Mouse (Mus musculus): ENCODE results near the gene Gm11627. TPM values are rescaled to one million over a fixed set of nuclear protein-coding genes. Genes with fewer than 3 reads are reported as not detected.
"Not testable (repeated sequence)": the region's sequence is repeated elsewhere in the genome, so short reads cannot be mapped to it uniquely, and the experiment has no call there.

The Gm11627 gene
- polyA plus RNA-seq, 1 experiment from 2014 or later = 4.3 TPM

GRCm38 (mm10) chr11:102608691-102609090 is 29.4 kb upstream of the Gm11627 start:
- WGBS = 23% methylated on average over 4 of the region's 4 CpGs
- ATAC-seq (ENCODE audit: low FRiP score) = no peak
- peak overlapping the region; percentile 94; the same call in 1 of the 2 replicates for H3K9ac ChIP-seq
- H3K9me3 ChIP-seq (replicated peaks) = no peaks in the 10 kb centered on the region
- peak overlapping the region; percentile 41; the same call in 1 of the 2 replicates for H3K27ac ChIP-seq
- peak overlapping the region; percentile 79 for H3K4me2 ChIP-seq (replicated peaks)
- H3K27me3 ChIP-seq = peaks cover 10% of the 10 kb centered on the region
- no peaks in the 10 kb centered on the region for H3K36me3 ChIP-seq
- H3K4me3 ChIP-seq = peak overlapping the region; percentile 73
- peaks cover 50% of the 10 kb centered on the region for H3K4me1 ChIP-seq

GRCm38 (mm10) chr11:102607686-102608548 is 28.7 kb upstream of the Gm11627 start:
- peaks cover 52% of the 10 kb centered on the region for H3K4me1 ChIP-seq
- peak overlapping the region; percentile 79 for H3K4me2 ChIP-seq (replicated peaks)
- H3K9ac ChIP-seq = peak overlapping the region; percentile 94
- peaks cover 10% of the 10 kb centered on the region for H3K27me3 ChIP-seq
- H3K9me3 ChIP-seq (replicated peaks) = no peaks in the 10 kb centered on the region
- WGBS = 5% methylated on average over 10 of the region's 10 CpGs
- H3K4me3 ChIP-seq = peak overlapping the region; percentile 73
- peak overlapping the region; percentile 60; the same call in 1 of the 2 replicates for H3K27ac ChIP-seq
- H3K36me3 ChIP-seq = no peaks in the 10 kb centered on the region
- ATAC-seq (ENCODE audit: low FRiP score) = no peak

- Histone ChIP-seq H3K9ac (peak overlapping the region; percentile 94), H3K4me2 (replicated peaks) (peak overlapping the region; percentile 79), H3K27ac (peak overlapping the region; percentile 60), H3K4me3 (peak overlapping the region; percentile 73), H3K27me3 (peaks cover 10% of the 10 kb centered on the region), H3K4me1 (peaks cover 56% of the 10 kb centered on the region)
- 3% methylated on average over 12 of the region's 12 CpGs for WGBS
- ATAC-seq (ENCODE audit: low FRiP score); H3K36me3 ChIP-seq; H3K9me3 ChIP-seq (replicated peaks): not testable (repeated sequence)
Observed at GRCm38 (mm10) chr11:102607201-102607600, 27.9 kb upstream of the Gm11627 start.

- Histone ChIP-seq H3K4me1 (peaks cover 56% of the 10 kb centered on the region), H3K4me3 (peak overlapping the region; percentile 73), H3K9me3 (replicated peaks) (no peaks in the 10 kb centered on the region), H3K36me3 (no peaks in the 10 kb centered on the region), H3K27me3 (peaks cover 8% of the 10 kb centered on the region), H3K4me2 (replicated peaks) (peak overlapping the region; percentile 79), H3K27ac (peak overlapping the region; percentile 60), H3K9ac (peak overlapping the region; percentile 94)
- under 1% methylated on average over 12 of the region's 12 CpGs for WGBS
- no peak for ATAC-seq (ENCODE audit: low FRiP score)
Observed at GRCm38 (mm10) chr11:102606751-102607171, 27.5 kb upstream of the Gm11627 start.

GRCm38 (mm10) chr11:102605553-102606416 is 26.5 kb upstream of the Gm11627 start:
- Histone ChIP-seq H3K4me2 (replicated peaks) (peak overlapping the region; percentile 79), H3K4me3 (peak overlapping the region; percentile 73), H3K36me3 (no peaks in the 10 kb centered on the region), H3K27ac (peak overlapping the region; percentile 97), H3K4me1 (peaks cover 50% of the 10 kb centered on the region), H3K9me3 (replicated peaks) (no peaks in the 10 kb centered on the region), H3K27me3 (peaks cover 5% of the 10 kb centered on the region; the same call in 1 of the 2 replicates), H3K9ac (peak overlapping the region; percentile 94)
- WGBS = 1% methylated on average over 62 of the region's 62 CpGs
- no peak for ATAC-seq (ENCODE audit: low FRiP score)

- H3K4me3 ChIP-seq = peak overlapping the region; percentile 73
- H3K27me3 ChIP-seq = peaks cover 5% of the 10 kb centered on the region; the same call in 1 of the 2 replicates
- H3K36me3 ChIP-seq = no peaks in the 10 kb centered on the region
- under 1% methylated on average over 72 of the region's 74 CpGs for WGBS
- H3K4me2 ChIP-seq (replicated peaks) = peak overlapping the region; percentile 79
- peak; percentile 46 for ATAC-seq (ENCODE audit: low FRiP score)
- no peaks in the 10 kb centered on the region for H3K9me3 ChIP-seq (replicated peaks)
- H3K4me1 ChIP-seq = peaks cover 42% of the 10 kb centered on the region
- H3K9ac ChIP-seq = peak overlapping the region; percentile 94
- H3K27ac ChIP-seq = peak overlapping the region; percentile 97
Observed at GRCm38 (mm10) chr11:102604777-102605552, 25.7 kb upstream of the Gm11627 start.

- Histone ChIP-seq H3K36me3 (no peaks in the 10 kb centered on the region), H3K27ac (peak within 1 kb of the TSS; percentile 97), H3K9me3 (replicated peaks) (no peaks in the 10 kb centered on the region), H3K4me1 (peaks cover 33% of the 10 kb centered on the region), H3K9ac (peak within 1 kb of the TSS; percentile 94), H3K27me3 (peaks cover 5% of the 10 kb centered on the region; the same call in 1 of the 2 replicates), H3K4me2 (replicated peaks) (peak within 1 kb of the TSS; percentile 79), H3K4me3 (peak within 1 kb of the TSS; percentile 73)
- peak; percentile 92 for ATAC-seq (ENCODE audit: low FRiP score)
- WGBS = under 1% methylated on average over 31 of the region's 31 CpGs
Observed at GRCm38 (mm10) chr11:102604010-102604584, 24.8 kb upstream of the Gm11627 start, which contains the start of gene Fzd2. TSS of gene Fzd2 (plus strand) at chr11:102604396.

- Histone ChIP-seq H3K4me2 (replicated peaks) (peak overlapping the region; percentile 79), H3K27me3 (peaks cover 5% of the 10 kb centered on the region; the same call in 1 of the 2 replicates), H3K4me1 (peaks cover 27% of the 10 kb centered on the region), H3K9ac (peak overlapping the region; percentile 57), H3K36me3 (no peaks in the 10 kb centered on the region), H3K9me3 (replicated peaks) (no peaks in the 10 kb centered on the region), H3K4me3 (peak overlapping the region; percentile 73), H3K27ac (peak overlapping the region; percentile 97)
- ATAC-seq (ENCODE audit: low FRiP score) = peak; percentile 76
- 0% methylated on average over 10 of the region's 10 CpGs for WGBS
Observed at GRCm38 (mm10) chr11:102603496-102603850, 24.2 kb upstream of the Gm11627 start.

GRCm38 (mm10) chr11:102602816-102603495 is 23.7 kb upstream of the Gm11627 start:
- Histone ChIP-seq H3K9ac (peak overlapping the region; percentile 57), H3K36me3 (no peaks in the 10 kb centered on the region), H3K27ac (peak overlapping the region; percentile 97), H3K4me1 (peaks cover 22% of the 10 kb centered on the region), H3K9me3 (replicated peaks) (no peaks in the 10 kb centered on the region), H3K27me3 (peaks cover 5% of the 10 kb centered on the region; the same call in 1 of the 2 replicates), H3K4me2 (replicated peaks) (peak overlapping the region; percentile 79), H3K4me3 (peak overlapping the region; percentile 73)
- ATAC-seq (ENCODE audit: low FRiP score) = no peak
- WGBS = 2% methylated on average over 13 of the region's 13 CpGs

- H3K4me3 ChIP-seq = no peak overlapping the region
- peaks cover 18% of the 10 kb centered on the region for H3K4me1 ChIP-seq
- H3K9me3 ChIP-seq (replicated peaks) = no peaks in the 10 kb centered on the region
- H3K9ac ChIP-seq = no peak overlapping the region
- WGBS = 92% methylated on average over 3 of the region's 3 CpGs
- no peaks in the 10 kb centered on the region for H3K36me3 ChIP-seq
- no peak for ATAC-seq (ENCODE audit: low FRiP score)
- no peak overlapping the region for H3K4me2 ChIP-seq (replicated peaks)
- no peak overlapping the region for H3K27ac ChIP-seq
- no peaks in the 10 kb centered on the region for H3K27me3 ChIP-seq
Observed at GRCm38 (mm10) chr11:102599912-102600311, 20.7 kb upstream of the Gm11627 start.
